Mouse (Mus musculus) spleen, adult 2 months (tissue): ENCODE results near the gene Zmym1.

Source experiments
- CTCF ChIP-seq: fragments of 200-500 bp; IDR thresholded peaks from 2 replicates; pipeline ENCODE4 v1.5.1; 2011; ENCODE audit warnings: mild to moderate bottlenecking, inconsistent platforms; ENCODE audit not compliant: insufficient read depth, insufficient read length, insufficient replicate concordance; ENCODE audit errors: extremely low read depth
- POLR2A ChIP-seq: fragments of 200-500 bp; IDR thresholded peaks from 2 replicates; pipeline ENCODE4 v1.6.1; 2011; ENCODE audit warnings: low read depth, low read length, inconsistent platforms

GRCm38 (mm10) chr4:127026826-127027225 lies 34.1 kb downstream of the Zmym1 start:
- TF ChIP-seq POLR2A (no peak), CTCF (no peak)
